8 mouse cellular contexts compared by ENCODE assay signal in the genomic region with DNA sequence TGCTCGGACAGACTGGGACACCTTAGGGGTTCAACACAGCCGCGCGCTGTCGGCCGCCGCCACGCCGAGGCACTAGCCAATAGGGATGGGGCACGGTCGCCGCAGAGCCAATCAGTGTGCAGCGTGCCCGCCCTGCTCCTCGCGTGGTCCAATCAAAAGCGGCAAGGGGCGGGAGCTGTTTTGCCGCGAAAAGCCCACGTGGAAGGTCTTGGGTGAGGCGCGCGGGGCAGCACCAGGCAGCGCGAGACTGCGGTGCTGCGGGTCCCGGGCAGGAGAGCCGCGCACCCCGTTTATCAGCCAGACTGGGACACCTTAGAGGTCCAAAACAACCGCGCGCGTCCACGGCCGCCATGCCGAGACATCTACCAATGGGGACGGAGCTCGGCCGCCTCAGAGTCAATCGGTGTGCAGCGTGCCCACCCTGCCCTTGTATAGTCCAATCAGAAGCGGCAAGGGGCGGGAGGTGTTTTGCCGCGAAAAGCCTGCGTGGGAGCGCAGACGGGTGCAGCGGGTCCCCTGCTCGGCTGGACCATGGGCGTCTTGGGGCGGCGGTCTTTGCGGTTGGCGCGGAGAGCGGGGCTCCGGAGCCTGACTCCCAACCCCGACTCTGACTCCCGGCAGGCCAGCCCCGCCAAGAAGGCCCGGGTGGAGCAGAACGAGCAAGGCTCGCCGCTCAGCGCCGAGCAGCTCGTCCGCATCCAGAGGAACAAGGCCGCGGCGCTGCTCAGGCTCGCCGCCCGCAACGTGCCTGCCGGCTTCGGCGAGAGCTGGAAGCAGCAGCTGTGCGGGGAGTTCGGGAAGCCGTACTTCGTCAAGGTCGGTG. TPM values are rescaled to one million over a fixed set of nuclear protein-coding genes. Genes with fewer than 3 reads are reported as not detected.
DNase-seq lines count a peak whose midpoint lies in the region; ATAC-seq lines count a peak whose summit lies in the region.

No protein-coding gene starts in this region.

- ATAC-seq in embryonic facial prominence, embryonic 11.5 days (replicated peaks; ENCODE audit: insufficient number of reproducible peaks, low FRiP score, low TSS enrichment, low read depth): peak; percentile 97
- peak; percentile 97 for ATAC-seq in midbrain, embryonic 12.5 days (ENCODE audit: low FRiP score, low read depth)

- H3K9ac ChIP-seq in embryonic facial prominence, embryonic 11.5 days (replicated peaks; ENCODE audit: low read length): peak overlapping the region; percentile 60
- H3K9ac ChIP-seq in midbrain, embryonic 12.5 days (replicated peaks): peak overlapping the region; percentile 61

- no peaks in the 10 kb centered on the region for H3K9me3 ChIP-seq in embryonic facial prominence, embryonic 11.5 days (replicated peaks; ENCODE audit: control insufficient read depth, low read length)
- no peaks in the 10 kb centered on the region for H3K9me3 ChIP-seq in limb, embryonic 10.5 days (replicated peaks)
- H3K9me3 ChIP-seq in midbrain, embryonic 12.5 days: no peaks in the 10 kb centered on the region

- no peaks in the 10 kb centered on the region for H3K36me3 ChIP-seq in embryonic facial prominence, embryonic 11.5 days (replicated peaks; ENCODE audit: control insufficient read depth, insufficient read depth, low read depth, low read length)
- peaks cover 35% of the 10 kb centered on the region for H3K36me3 ChIP-seq in limb, embryonic 10.5 days
- 0 out of 2 replicates have a peak, but pooled peaks cover 4% of the 10 kb centered on the region for H3K36me3 ChIP-seq in midbrain, embryonic 12.5 days

- no peaks in the 10 kb centered on the region for H3K27me3 ChIP-seq in embryonic facial prominence, embryonic 11.5 days (ENCODE audit: control insufficient read depth, insufficient read depth, low read length)
- no peaks in the 10 kb centered on the region for H3K27me3 ChIP-seq in limb, embryonic 10.5 days (ENCODE audit: low read depth, poor library complexity, severe bottlenecking)
- H3K27me3 ChIP-seq in midbrain, embryonic 12.5 days: no peaks in the 10 kb centered on the region

- no peak overlapping the region; the same call in 1 of the 2 replicates for H3K27ac ChIP-seq in embryonic facial prominence, embryonic 11.5 days (replicated peaks; ENCODE audit: low read depth, low read length)
- peak overlapping the region; percentile 86 for H3K27ac ChIP-seq in limb, embryonic 10.5 days
- 0 out of 2 replicates have a peak overlapping the region, but pooled peaks have one; percentile 32 for H3K27ac ChIP-seq in midbrain, embryonic 12.5 days (replicated peaks)

- DNase-seq in 3134 (ENCODE audit: extremely low read depth, insufficient read length, low spot score): peak; percentile 89
- DNase-seq in adrenal gland, postnatal 25 days: peak; percentile 94
- DNase-seq in embryonic facial prominence, embryonic 11.5 days (ENCODE audit: low spot score): peak; percentile 93
- peak; percentile 100 for DNase-seq in heart, adult 11 months
- peak; percentile 96 for DNase-seq in kidney, adult 18-20 months
- DNase-seq in limb, embryonic 10.5 days (ENCODE audit: low spot score): peak; percentile 97
- peak; percentile 85 for DNase-seq in skeletal muscle tissue, adult 2 months (ENCODE audit: low read depth, low spot score)

- H3K4me2 ChIP-seq in embryonic facial prominence, embryonic 11.5 days (ENCODE audit: low read depth, low read length): peak overlapping the region; percentile 91
- H3K4me2 ChIP-seq in midbrain, embryonic 12.5 days (replicated peaks): peak overlapping the region; percentile 98

- under 1% methylated on average over 85 of the region's 87 CpGs for WGBS in embryonic facial prominence, embryonic 11.5 days
- WGBS in limb, embryonic 10.5 days: under 1% methylated on average over 87 of the region's 87 CpGs
- under 1% methylated on average over 85 of the region's 87 CpGs for WGBS in midbrain, embryonic 12.5 days

- H3K4me1 ChIP-seq in embryonic facial prominence, embryonic 11.5 days (ENCODE audit: control insufficient read depth, insufficient read depth, low read length): no peaks in the 10 kb centered on the region
- peaks cover 39% of the 10 kb centered on the region for H3K4me1 ChIP-seq in limb, embryonic 10.5 days
- peaks cover 39% of the 10 kb centered on the region for H3K4me1 ChIP-seq in midbrain, embryonic 12.5 days

- H3K4me3 ChIP-seq in embryonic facial prominence, embryonic 11.5 days (ENCODE audit: low read depth, low read length): peak overlapping the region; percentile 69
- peak overlapping the region; percentile 90 for H3K4me3 ChIP-seq in limb, embryonic 10.5 days
- H3K4me3 ChIP-seq in midbrain, embryonic 12.5 days: peak overlapping the region; percentile 87

RNA-seq across cellular contexts. Expression of a gene that starts 0.7 kb away (rescaled TPM):
- total RNA-seq in adrenal gland, postnatal 25 days (2021): 6.7 and 15.0 TPM in 2 replicates
- 37.6 and 37.9 TPM in 2 replicates for polyA plus RNA-seq in embryonic facial prominence, embryonic 11.5 days (2014; fragmentation: Nextera tagmentation; extraction: Ambion mirVana)
- polyA plus RNA-seq in limb, embryonic 10.5 days (2016; fragmentation: Nextera tagmentation; extraction: Ambion mirVana): 81.3 and 91.8 TPM in 2 replicates
- polyA plus RNA-seq in midbrain, embryonic 12.5 days (2016; fragmentation: Nextera tagmentation; extraction: Ambion mirVana): 40.2 and 41.6 TPM in 2 replicates

RNA-seq across cellular contexts. Expression of a gene that starts 2.9 kb away (rescaled TPM):
- 12.0 and 12.1 TPM in 2 replicates for total RNA-seq in adrenal gland, postnatal 25 days (2021)
- 13.5 and 13.8 TPM in 2 replicates for polyA plus RNA-seq in embryonic facial prominence, embryonic 11.5 days (2014; fragmentation: Nextera tagmentation; extraction: Ambion mirVana)
- polyA plus RNA-seq in limb, embryonic 10.5 days (2016; fragmentation: Nextera tagmentation; extraction: Ambion mirVana): 12.9 and 16.1 TPM in 2 replicates
- 8.9 and 12.7 TPM in 2 replicates for polyA plus RNA-seq in midbrain, embryonic 12.5 days (2016; fragmentation: Nextera tagmentation; extraction: Ambion mirVana)

RNA-seq across cellular contexts. Expression of a gene that starts 15.4 kb away (rescaled TPM):
- total RNA-seq in adrenal gland, postnatal 25 days (2021): 99.4 and 114 TPM in 2 replicates
- 2.9 and 3.6 TPM in 2 replicates for polyA plus RNA-seq in embryonic facial prominence, embryonic 11.5 days (2014; fragmentation: Nextera tagmentation; extraction: Ambion mirVana)
- 4.8 and 5.8 TPM in 2 replicates for polyA plus RNA-seq in limb, embryonic 10.5 days (2016; fragmentation: Nextera tagmentation; extraction: Ambion mirVana)
- polyA plus RNA-seq in midbrain, embryonic 12.5 days (2016; fragmentation: Nextera tagmentation; extraction: Ambion mirVana): 2.5 and 3.1 TPM in 2 replicates

RNA-seq across cellular contexts. Expression of a gene that starts 39.5 kb away (rescaled TPM):
- 2.6 and 3.1 TPM in 2 replicates for total RNA-seq in adrenal gland, postnatal 25 days (2021)
- polyA plus RNA-seq in embryonic facial prominence, embryonic 11.5 days (2014; fragmentation: Nextera tagmentation; extraction: Ambion mirVana): 3.3 and 4.1 TPM in 2 replicates
- polyA plus RNA-seq in limb, embryonic 10.5 days (2016; fragmentation: Nextera tagmentation; extraction: Ambion mirVana): 0.08 TPM in 1 of 2 replicates, not detected in the other
- polyA plus RNA-seq in midbrain, embryonic 12.5 days (2016; fragmentation: Nextera tagmentation; extraction: Ambion mirVana): 47.6 and 51.7 TPM in 2 replicates
